Mouse (Mus musculus) erythroblast, adult 5-6 weeks (primary cell): ENCODE measurements at regions not wholly inside any gene's neighbourhood (a gene's known extent, or its start where the extent isn't known, plus 50 kb on each side); places are given as distances from the start of the nearest gene placed in this dataset.

Experiments used
- ATAC-seq: replicated peaks from 2 replicates; pipeline ENCODE4 v1.8.0; 2016; ENCODE audit warnings: moderate number of reproducible peaks, mild to moderate bottlenecking, moderate TSS enrichment, inconsistent platforms; ENCODE audit not compliant: poor library complexity, low FRiP score, severe bottlenecking

- no peak for ATAC-seq
These were observed 58.3 kb upstream of the Ccdc39 start for GRCm38 (mm10) chr3:33902431-33902830.

GRCm38 (mm10) chr3:33903326-33903725 lies 59.2 kb upstream of the Ccdc39 start:
- no peak for ATAC-seq

GRCm38 (mm10) chr3:33903816-33904215 lies 59.7 kb upstream of the Ccdc39 start:
- no peak for ATAC-seq

GRCm38 (mm10) chr3:33904854-33905678 lies 61.0 kb upstream of the Ccdc39 start:
- ATAC-seq, result no peak

GRCm38 (mm10) chr3:33905679-33906007 lies 61.5 kb upstream of the Ccdc39 start:
- ATAC-seq, result no peak

- no peak for ATAC-seq
These were observed 63.0 kb upstream of the Ccdc39 start for GRCm38 (mm10) chr3:33907061-33907460.

GRCm38 (mm10) chr3:33911559-33911958 lies 67.4 kb upstream of the Ccdc39 start:
- no peak for ATAC-seq

GRCm38 (mm10) chr3:33913470-33913869 lies 69.4 kb upstream of the Ccdc39 start:
- no peak for ATAC-seq

- no peak for ATAC-seq
These were observed 70.3 kb upstream of the Ccdc39 start for GRCm38 (mm10) chr3:33914386-33914785.

- ATAC-seq, result no peak
These were observed 71.7 kb upstream of the Ccdc39 start for GRCm38 (mm10) chr3:33915777-33916176.

- ATAC-seq, result no peak
These were observed 72.2 kb upstream of the Ccdc39 start for GRCm38 (mm10) chr3:33916318-33916717.

GRCm38 (mm10) chr3:33916818-33917217 lies 72.7 kb upstream of the Ccdc39 start:
- no peak for ATAC-seq

GRCm38 (mm10) chr3:33918785-33919184 lies 74.7 kb upstream of the Ccdc39 start:
- ATAC-seq, result no peak

- ATAC-seq, result no peak
These were observed 81.0 kb upstream of the Ccdc39 start for GRCm38 (mm10) chr3:33925072-33925471.

GRCm38 (mm10) chr3:33955064-33955463 lies 64.7 kb upstream of the Fxr1 start:
- no peak for ATAC-seq

- ATAC-seq, result peak; percentile 57
These were observed 63.7 kb upstream of the Fxr1 start for GRCm38 (mm10) chr3:33955854-33956624.

- no peak for ATAC-seq
These were observed 63.1 kb upstream of the Fxr1 start for GRCm38 (mm10) chr3:33956625-33957023.

- ATAC-seq, result no peak
These were observed 62.1 kb upstream of the Fxr1 start for GRCm38 (mm10) chr3:33957676-33958075.

- ATAC-seq, result no peak
These were observed 61.5 kb upstream of the Fxr1 start for GRCm38 (mm10) chr3:33958216-33958615.

GRCm38 (mm10) chr3:33960211-33960610 lies 59.5 kb upstream of the Fxr1 start:
- no peak for ATAC-seq

GRCm38 (mm10) chr3:33962938-33963337 lies 56.8 kb upstream of the Fxr1 start:
- no peak for ATAC-seq
